Mouse (Mus musculus): Measurements from ENCODE around the gene Fam174a. TPM values are rescaled to one million over a fixed set of nuclear protein-coding genes. Genes with fewer than 3 reads are reported as not detected.

The Fam174a gene
- total RNA-seq, 1 experiment from 2014 or later, result 53.2 TPM

GRCm38 (mm10) chr1:95375443-95375842, 62.0 kb downstream of the Fam174a start:
- ATAC-seq (replicated peaks; ENCODE audit: insufficient number of reproducible peaks, low FRiP score, low TSS enrichment, poor library complexity, severe bottlenecking), result no peak

- no peak for ATAC-seq (replicated peaks; ENCODE audit: insufficient number of reproducible peaks, low FRiP score, low TSS enrichment, poor library complexity, severe bottlenecking)
Observed at GRCm38 (mm10) chr1:95381028-95381427, 67.6 kb downstream of the Fam174a start.

Measured in monocyte, adult 5-6 weeks (primary cell).